Mouse (Mus musculus): ENCODE results near the gene Gart.

GRCm38 (mm10) chr16:91648220-91648550 is 1.4 kb upstream of the Gart start:
- TF ChIP-seq GATA1 (IDR thresholded peaks at IDR 0.05; ENCODE audit: low read length) (no peak), TAL1 (IDR thresholded peaks at IDR 0.05; ENCODE audit: low read length) (no peak)

All from erythroblast, embryonic 14.5 days (primary cell).